Mouse (Mus musculus) left cerebral cortex, postnatal 25 days (tissue): ENCODE results near the gene Eea1. TPM values are rescaled to one million over a fixed set of nuclear protein-coding genes. Genes with fewer than 3 reads are reported as not detected.
"Not testable (repeated sequence)": the region's sequence is repeated elsewhere in the genome, so short reads cannot be mapped to it uniquely, and the experiment has no call there.

Experiments used
- DNase-seq, 2 experiments: peaks; one replicate each; pipeline ENCODE4 v3.0.0; 2022; ENCODE audit warnings: low spot score in 2 of 2, mixed read lengths in 1 of 2
- intact Hi-C: fragments of 180-260 bp; cut with DNase I; formaldehyde crosslinking; loops from one replicate; pipeline ENCODE4 v1.15.1; 2025
- total RNA-seq, 2 experiments: library from RNA; stranded (reverse); gene quantifications; 2 replicates each; pipeline ENCODE4 v1.2.3; 2021

The Eea1 gene
- total RNA-seq, 2 experiments from 2014 or later = 32.1 to 34.1 TPM

DNA sequence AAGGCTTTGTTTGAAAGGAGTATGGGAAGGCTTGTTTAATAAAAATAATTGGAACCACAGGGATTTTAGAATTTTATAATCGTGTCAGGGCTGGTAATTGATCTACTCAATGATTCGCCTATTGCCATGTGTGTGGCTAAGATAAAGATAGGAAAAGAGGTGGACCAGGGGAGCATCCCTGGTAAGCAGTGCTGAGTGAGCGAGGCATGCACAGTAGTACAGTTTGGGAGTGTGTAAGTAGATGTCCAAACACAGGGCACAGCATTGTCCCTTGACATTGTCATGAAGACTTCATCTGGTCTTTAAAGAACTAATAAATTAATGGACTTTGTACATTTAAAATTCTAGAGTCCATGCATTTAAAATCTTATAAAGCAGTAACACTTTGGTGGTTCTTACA lies 93.7 kb downstream of the Eea1 start:
- no peak for DNase-seq
- intact Hi-C loops = loop anchor here (10.0 kb wide), 1 partner anchor 539 kb away; no protein-coding TSS in a partner anchor

DNA sequence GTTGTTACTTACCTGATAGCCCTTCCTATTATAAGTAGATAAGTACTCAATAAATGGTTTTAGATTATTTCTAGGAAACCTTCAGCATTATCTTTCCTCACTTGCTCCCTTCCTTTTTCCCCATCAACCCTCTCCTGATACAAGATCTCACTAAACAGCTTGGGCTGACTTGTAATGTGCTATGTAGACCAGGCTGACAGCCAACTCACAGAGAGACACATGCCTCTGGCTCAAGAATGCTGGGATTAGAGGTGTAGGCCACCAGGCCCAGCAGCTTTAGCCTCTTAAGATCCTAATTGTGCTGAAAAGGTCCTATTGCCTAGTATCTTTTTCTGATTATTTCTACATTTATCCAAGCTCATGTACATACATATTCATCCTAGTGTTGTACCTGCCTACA lies 95.5 kb downstream of the Eea1 start:
- no peak for DNase-seq
- intact Hi-C loops = loop anchor here (10.0 kb wide), 1 partner anchor 541 kb away; no protein-coding TSS in a partner anchor

DNA sequence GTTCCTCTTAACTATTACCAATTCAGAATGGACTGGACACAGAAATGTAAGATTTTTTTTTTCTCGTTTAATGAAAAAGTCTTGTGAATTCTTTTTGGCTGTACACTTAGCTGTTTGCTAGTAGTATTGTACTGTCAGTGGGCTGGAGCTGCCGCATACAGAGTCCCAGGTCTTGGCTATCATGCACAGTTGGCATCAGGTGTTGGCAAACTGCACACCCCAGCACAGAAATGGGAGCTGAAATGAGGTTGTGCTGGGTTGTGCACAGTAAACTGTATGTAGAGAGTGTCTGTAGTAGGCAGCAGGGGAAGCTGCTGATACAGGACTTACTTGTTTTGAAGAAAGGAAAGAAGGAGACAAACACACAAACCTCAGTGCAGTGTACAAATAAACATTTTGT lies 103.8 kb downstream of the Eea1 start:
- no peak for DNase-seq
- intact Hi-C loops = no loop called here

DNA sequence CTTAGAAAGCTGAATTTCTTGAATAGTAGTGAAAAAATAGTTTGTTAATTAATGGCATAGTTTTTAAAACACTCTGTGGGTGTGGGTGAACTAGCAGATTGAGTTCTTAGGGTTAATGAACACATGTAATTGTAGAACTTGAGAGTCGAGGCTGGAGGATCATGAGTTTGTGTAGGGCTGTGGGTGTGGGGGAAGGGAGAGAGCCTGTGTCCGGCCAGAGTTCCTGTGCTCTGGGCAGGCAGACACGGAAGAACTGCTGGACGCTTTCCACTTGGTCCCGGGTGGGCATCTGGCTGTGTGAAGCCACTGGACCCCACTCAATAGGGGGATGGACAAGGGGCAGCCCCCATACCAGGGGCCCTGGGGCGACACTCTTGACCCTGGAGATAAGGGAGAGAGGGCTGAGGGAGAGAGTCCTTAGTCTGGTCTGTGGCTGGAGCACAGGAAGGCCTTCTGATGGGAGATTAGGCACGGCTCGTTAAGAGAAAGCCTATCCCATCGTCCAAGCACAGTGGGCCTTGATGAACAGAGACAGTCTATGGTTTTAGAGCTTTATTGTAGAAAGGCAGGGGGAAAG lies 107.6 kb downstream of the Eea1 start:
- intact Hi-C loops = no loop called here

DNA sequence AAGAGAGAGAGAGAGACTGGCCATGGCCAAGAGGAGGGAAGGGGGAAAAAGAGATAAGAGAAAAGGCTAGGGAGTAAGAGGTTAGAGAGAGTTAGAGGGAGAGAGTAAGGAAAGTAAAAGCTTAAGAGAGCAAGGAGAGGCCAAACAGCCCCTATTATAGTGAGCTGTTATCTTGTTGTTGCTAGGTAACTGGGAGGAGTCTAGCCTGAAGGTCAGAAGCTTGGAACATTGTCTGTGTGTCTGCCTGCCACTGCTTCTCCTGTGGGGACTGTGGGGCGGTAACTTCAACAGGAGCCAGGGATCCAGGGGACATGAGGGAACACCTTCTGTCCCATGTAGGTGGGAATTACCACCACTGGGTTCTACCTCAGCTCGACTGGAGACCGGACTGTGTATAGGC lies 108.1 kb downstream of the Eea1 start:
- intact Hi-C loops = no loop called here
- DNase-seq = no peak

More for the DNA sequence above, 107.6 kb downstream of the Eea1 start:
- no peak for DNase-seq

DNA sequence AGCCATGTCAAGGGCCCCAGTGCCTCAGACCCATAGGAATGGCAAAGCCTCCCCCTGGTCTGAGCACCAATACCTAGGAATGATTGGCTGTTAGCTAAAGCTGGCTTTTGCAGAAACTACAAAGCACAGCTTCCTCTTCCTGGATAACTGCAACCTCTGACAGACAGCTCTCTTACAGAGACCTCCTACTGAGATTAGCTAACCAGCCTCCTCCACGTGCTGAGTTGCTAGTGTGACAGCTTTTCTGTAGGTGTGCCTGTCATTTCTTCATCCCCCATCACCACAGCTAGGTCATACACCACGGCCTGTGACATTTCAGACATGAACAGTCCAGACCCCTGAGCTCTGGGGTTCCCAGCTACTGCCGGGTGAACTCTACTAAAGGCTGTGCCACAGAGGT lies 126.9 kb downstream of the Eea1 start:
- peak in 1 of 2 experiments; percentile 40 for DNase-seq
- intact Hi-C loops = no loop called here

DNA sequence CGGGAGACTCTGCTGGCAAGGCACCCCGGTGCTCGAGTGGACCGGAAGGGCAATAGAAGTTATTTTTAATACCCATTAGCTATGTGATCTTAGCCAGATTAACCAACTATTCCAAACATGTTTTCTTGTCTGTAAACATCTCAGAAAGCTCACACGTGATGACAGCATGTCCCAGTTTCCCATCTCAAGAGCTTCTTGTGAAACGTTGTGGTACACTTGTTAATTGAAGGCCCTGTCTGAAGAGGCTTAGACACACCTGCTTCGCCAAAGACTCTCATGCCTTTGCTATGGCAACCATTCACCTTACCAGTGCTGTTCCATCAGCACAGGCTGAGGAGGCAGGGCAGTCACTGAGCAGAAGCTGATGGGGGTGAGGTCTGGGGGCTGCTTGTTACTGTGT lies 133.9 kb downstream of the Eea1 start:
- no peak for DNase-seq
- intact Hi-C loops = no loop called here

DNA sequence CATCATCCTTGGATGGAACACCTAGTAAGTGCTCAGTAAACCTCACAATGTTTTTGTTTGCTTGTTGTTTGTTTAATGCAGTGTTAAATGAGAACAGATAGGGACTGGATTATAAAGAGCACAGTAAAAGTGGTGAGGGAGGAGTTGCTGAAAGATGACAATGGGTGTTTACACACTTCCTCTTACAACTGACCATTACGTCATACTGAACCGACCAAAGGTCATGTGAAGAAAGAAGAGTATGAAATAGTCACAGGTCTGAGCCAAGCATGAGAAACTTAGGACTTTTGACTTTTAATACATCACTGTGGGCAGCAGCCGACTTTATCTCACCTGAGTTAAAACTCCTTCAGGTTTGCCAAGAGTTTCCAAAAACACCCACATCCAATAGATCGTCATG lies 135.0 kb downstream of the Eea1 start:
- DNase-seq = no peak
- intact Hi-C loops = no loop called here

DNA sequence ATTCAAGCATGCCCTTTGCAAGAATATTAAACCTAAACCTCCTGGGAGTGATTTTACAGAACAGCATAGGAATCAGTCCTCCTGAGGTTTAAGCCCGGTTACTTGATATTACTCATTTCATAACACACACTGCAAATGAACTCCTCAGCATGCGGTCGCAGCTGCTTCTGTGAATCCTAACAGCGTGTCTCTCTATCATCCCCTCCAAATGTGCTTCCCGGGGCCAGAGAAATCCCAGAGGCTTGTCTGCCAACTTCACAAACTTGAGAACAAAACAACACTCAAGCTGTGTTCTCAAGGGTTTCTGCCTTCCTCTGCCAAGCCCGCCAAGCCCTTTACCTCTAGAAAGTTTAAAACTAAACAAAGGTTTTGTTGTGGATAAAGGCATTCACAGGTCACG lies 135.4 kb downstream of the Eea1 start:
- DNase-seq = peak; percentile 14 to 19
- intact Hi-C loops = no loop called here

DNA sequence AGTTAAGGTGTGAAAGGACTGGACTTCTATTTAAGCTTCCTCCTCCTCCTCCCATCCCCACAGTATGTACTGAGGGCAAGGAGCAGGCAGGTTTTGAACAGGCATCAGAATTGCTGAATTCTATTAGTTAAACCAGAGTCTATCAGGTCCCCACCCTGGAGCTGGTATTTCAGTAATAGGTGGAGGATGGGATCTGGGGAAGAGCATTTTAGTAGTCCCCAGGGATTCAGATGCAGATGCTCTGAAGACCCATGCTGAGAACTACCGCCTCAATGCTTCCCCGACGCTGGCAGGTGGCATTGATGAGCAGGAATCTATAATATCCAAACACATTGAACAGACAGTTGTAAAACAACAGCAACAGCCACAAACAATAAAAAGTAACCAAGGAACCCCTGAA lies 136.0 kb downstream of the Eea1 start:
- intact Hi-C loops = no loop called here
- DNase-seq = no peak

DNA sequence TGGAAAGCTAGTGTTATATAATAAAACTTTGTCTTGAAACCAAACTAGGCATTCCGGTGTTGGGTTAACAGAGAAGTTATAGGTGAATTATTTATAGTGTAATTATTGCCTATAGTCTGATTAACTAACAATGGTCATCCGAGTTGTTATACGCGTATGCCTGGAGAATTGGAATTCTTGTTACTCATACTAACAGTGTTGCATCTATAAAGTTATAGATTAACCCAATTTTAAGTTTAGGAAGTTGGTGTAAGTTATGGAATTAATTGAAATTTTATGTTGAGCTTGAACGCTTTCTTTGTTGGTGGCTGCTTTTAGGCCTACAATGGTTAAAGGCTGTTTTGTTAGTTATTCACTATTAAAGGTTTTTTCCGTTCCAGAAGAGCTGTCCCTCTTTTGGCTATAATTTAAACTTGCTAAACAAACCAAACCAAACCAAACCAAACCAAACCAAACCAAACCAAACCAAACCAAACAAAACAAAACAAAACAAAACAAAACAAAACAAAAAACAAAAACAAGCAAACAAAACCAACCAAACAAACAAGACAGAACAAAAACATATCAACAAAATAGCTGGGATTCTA lies 137.1 kb downstream of the Eea1 start:
- intact Hi-C loops, DNase-seq: not testable (repeated sequence)

DNA sequence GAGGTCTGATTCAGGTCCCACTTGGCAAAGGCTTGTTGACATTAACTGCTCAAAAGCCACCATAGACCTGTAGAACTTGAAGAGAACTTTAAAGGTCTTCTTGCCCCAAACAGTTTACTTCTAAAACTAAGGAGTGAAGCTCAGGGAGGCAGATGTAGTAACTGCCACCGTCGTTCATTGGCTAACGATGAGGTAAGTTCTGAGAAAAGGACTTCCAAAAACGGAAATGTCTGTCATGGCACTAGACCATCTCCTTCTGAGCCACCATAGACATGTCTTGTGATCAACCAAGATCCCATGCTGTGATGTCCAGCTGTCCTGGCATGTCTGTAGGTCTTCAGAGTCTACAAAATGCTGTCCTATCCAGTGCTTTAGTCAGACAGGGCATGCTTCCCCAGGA lies 139.4 kb downstream of the Eea1 start:
- no peak for DNase-seq
- intact Hi-C loops = no loop called here

DNA sequence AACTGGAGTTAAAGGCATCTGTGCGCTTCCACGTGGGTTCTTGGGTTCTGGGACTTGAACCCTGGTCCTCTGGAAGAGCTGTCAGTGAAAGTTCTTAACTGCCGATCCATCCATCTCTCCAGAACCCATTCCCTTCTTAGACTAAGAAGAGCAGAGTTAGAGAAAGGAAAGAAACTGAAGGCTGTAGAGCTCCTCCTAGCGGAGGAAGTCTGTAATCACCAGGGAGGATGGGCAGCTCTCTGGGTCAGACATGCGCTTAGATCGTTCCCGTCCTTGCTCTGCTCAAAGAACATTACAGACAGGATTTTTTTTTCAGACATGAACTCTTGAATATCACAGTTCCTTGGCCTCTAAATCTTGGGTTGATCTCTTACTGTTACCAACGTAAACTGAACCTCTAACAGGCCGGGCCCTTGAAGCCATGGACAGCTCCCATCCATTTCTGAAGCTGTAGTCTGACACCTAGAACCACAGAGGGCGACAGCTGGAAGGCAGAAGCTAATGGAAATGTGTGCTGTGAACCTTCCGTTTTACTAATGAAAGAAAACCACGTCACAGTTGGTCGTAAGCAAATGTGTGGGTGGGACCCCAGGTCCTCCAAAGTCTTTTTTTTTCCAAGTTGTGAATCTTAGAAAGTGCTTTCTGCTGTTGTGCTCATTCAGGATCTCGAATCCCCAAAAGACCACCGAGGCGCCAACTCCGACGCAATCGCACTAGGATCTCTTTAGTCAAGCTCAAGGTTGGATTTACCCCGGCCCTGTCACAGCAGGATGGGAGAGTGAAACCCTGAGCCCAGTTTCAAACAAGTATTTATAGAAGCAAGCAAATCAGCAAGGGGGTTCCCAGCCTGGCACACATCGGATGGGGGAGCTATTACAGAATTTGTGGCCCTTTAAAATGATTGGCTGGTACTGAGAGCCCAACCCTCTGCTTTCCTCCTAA lies 140.3 kb downstream of the Eea1 start:
- DNase-seq = peak in 1 of 2 experiments; percentile 4
- intact Hi-C loops = no loop called here

DNA sequence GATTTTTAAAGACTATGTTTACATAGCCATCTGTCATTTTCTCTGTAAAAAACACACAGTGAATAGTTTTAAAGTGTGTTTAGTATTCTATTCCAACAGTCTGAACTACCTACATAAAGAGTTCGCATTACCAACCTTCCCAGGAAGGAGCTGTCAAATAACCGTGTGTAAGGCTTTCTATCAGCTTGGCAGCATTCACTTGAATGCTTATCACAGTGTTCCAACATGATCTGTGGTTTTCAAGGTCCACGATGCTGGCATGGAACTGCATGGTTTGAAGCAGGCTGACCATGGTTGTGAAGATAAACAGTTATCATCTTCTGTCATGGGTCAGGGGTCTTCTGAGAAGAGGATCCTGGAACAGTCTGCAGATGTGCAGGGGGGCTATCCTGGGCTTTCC lies 141.8 kb downstream of the Eea1 start:
- intact Hi-C loops = no loop called here
- no peak for DNase-seq

DNA sequence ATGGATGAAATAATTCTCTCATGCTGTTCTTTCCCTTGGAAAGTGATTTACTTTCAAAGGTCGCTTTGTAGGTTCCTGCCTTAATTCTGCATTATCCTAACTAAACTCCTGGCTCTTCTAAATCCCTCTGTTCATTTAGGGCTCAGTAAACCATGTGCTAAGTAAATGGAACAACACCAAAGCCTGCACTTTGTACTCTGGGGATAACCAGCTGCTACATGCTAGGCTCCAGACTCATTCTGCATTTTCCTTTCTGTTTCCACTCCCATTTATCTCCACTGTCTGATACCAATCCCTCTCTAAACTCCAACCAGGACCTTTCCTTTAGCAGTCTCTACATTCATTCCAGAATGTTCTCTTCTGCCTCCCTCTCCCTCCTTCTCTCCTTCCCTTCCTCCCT lies 149.3 kb downstream of the Eea1 start:
- intact Hi-C loops = no loop called here

DNA sequence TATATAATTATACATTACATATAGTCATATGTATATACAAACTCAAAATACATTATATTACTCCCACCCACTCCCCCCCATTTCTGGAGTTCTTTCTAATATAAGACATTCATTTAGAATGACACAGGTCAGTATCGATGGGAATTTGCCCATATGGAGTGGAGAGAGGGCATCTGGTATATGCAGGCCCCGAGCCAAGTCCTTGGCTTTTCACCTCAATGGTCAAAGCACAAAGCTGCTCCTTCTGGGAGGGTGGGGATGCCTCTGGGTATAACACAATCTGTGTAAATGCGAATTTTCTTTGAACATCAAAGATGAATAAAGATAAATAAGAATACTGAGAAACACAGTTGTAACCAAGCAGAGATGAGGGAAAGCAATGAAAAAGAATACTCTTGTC lies 149.9 kb downstream of the Eea1 start:
- DNase-seq = no peak
- intact Hi-C loops = no loop called here

More for the DNA sequence above, 149.3 kb downstream of the Eea1 start:
- DNase-seq = no peak

DNA sequence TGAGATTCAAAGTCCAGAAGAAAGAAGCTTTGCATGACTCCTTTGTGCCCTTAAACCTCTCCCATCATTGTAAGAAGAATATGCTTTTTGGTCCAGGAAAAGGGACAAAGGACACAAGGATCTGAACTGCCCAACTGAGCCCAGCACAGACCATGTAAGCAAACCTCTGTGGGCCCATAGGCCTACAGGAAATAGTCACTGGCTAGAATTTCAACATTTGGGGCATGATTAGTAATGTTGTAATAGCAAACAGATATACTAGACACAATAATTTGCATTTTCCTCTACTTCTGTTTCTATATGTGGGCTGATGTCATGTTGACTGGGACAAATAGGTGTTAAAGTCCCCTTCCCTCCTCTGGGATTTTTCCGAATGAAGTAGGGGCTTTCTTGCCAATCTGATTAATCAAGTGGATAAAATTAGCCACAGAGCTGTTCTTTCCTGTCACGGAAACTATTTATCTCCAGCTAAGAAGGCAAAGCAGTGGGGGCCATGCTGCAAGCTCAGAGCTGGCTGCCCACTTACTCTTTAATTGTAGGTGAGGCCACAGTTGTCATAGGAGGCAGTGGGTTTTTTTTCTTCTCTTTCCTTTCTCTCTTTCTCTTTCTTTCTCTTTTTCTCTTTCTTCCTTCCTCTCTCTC lies 153.6 kb downstream of the Eea1 start:
- DNase-seq = no peak
- intact Hi-C loops = no loop called here

DNA sequence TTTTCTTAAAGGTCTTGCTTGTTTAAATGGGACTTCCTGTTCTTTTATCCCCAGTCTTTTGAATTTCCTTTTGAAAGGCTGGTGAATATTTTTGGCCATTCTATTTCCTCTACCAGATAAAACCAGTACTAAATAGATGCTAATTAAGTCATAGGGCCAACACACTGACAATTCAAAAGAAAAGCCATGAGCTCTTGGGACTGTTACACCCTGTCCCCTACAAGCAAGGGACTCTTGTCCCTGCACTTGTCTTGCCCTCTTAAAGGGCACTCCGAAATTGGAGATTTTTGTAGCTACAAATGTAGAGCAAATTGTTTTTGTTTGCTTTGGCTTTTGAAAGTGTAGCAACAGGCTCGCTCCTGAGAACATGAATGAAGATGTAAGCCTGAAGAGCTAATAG lies 154.1 kb downstream of the Eea1 start:
- peak in 1 of 2 experiments; percentile 12 for DNase-seq
- intact Hi-C loops = no loop called here
